ENCODE assay signal across 8 mouse cellular contexts in genomic region chr4:129251482-129252125, GRCm38 (mm10). TPM values are rescaled to one million over a fixed set of nuclear protein-coding genes. Genes with fewer than 3 reads are reported as not detected.
DNase-seq lines count a peak whose midpoint lies in the region; ATAC-seq lines count a peak whose summit lies in the region.

No protein-coding gene starts in this region.

- peaks cover 55% of the 10 kb centered on the region for H3K27me3 ChIP-seq in embryonic facial prominence, embryonic 12.5 days
- peaks cover 9% of the 10 kb centered on the region; the same call in 1 of the 2 replicates for H3K27me3 ChIP-seq in kidney, embryonic 16.5 days (ENCODE audit: insufficient read depth, low read length)
- peaks cover 53% of the 10 kb centered on the region for H3K27me3 ChIP-seq in midbrain, embryonic 12.5 days

- peak; percentile 73 to 83 for DNase-seq in adrenal gland, adult (ENCODE audit: inconsistent age in 2 of 2, low spot score in 1 of 2)
- no peak for DNase-seq in adrenal gland, adult 18-20 months (ENCODE audit: low spot score in 2 of 2)
- DNase-seq in right cerebral cortex, postnatal 36 days (ENCODE audit: low spot score in 2 of 2): no peak
- no peak for DNase-seq in cerebellum, postnatal 4 days (ENCODE audit: low spot score in 2 of 2)
- DNase-seq in gastrocnemius, postnatal 36 days: no peak

- no peak overlapping the region for H3K9ac ChIP-seq in embryonic facial prominence, embryonic 12.5 days
- H3K9ac ChIP-seq in kidney, embryonic 16.5 days (replicated peaks; ENCODE audit: low read length): peak overlapping the region; percentile 57
- no peak overlapping the region for H3K9ac ChIP-seq in midbrain, embryonic 12.5 days (replicated peaks)

- no peak overlapping the region for H3K4me3 ChIP-seq in embryonic facial prominence, embryonic 12.5 days
- peak overlapping the region; percentile 14; the same call in 1 of the 2 replicates for H3K4me3 ChIP-seq in kidney, embryonic 16.5 days (ENCODE audit: low read length)
- H3K4me3 ChIP-seq in midbrain, embryonic 12.5 days: no peak overlapping the region

- H3K36me3 ChIP-seq in embryonic facial prominence, embryonic 12.5 days: no peaks in the 10 kb centered on the region
- H3K36me3 ChIP-seq in kidney, embryonic 16.5 days (ENCODE audit: insufficient read depth, low read length): no peaks in the 10 kb centered on the region
- H3K36me3 ChIP-seq in midbrain, embryonic 12.5 days: no peaks in the 10 kb centered on the region

- no peak for ATAC-seq in embryonic facial prominence, embryonic 12.5 days (ENCODE audit: insufficient number of reproducible peaks, insufficient read depth, low FRiP score, low TSS enrichment)
- ATAC-seq in kidney, embryonic 16.5 days (ENCODE audit: low FRiP score, low TSS enrichment): peak; percentile 65
- ATAC-seq in midbrain, embryonic 12.5 days (ENCODE audit: low FRiP score, low read depth): peak; percentile 72

- peaks cover 15% of the 10 kb centered on the region for H3K4me1 ChIP-seq in embryonic facial prominence, embryonic 12.5 days
- H3K4me1 ChIP-seq in kidney, embryonic 16.5 days (ENCODE audit: insufficient read depth, low read length): peaks cover 44% of the 10 kb centered on the region
- peaks cover 35% of the 10 kb centered on the region for H3K4me1 ChIP-seq in midbrain, embryonic 12.5 days

- 9% methylated on average over 15 of the region's 15 CpGs for WGBS in embryonic facial prominence, embryonic 12.5 days
- 8% methylated on average over 15 of the region's 15 CpGs for WGBS in kidney, embryonic 16.5 days
- 2% methylated on average over 15 of the region's 15 CpGs for WGBS in midbrain, embryonic 12.5 days

- H3K4me2 ChIP-seq in embryonic facial prominence, embryonic 12.5 days (replicated peaks): peak overlapping the region; percentile 28
- peak overlapping the region; percentile 24 for H3K4me2 ChIP-seq in kidney, embryonic 16.5 days (replicated peaks; ENCODE audit: low read depth, low read length)
- peak overlapping the region; percentile 35 for H3K4me2 ChIP-seq in midbrain, embryonic 12.5 days (replicated peaks)

- intact Hi-C loops in gastrocnemius, postnatal 36 days (cut with DNase I): no loop called here

- no peaks in the 10 kb centered on the region for H3K9me3 ChIP-seq in embryonic facial prominence, embryonic 12.5 days
- H3K9me3 ChIP-seq in kidney, embryonic 16.5 days (ENCODE audit: low read length): no peaks in the 10 kb centered on the region
- no peaks in the 10 kb centered on the region for H3K9me3 ChIP-seq in midbrain, embryonic 12.5 days

- no peak overlapping the region for H3K27ac ChIP-seq in embryonic facial prominence, embryonic 12.5 days
- peak overlapping the region; percentile 91 for H3K27ac ChIP-seq in kidney, embryonic 16.5 days (ENCODE audit: low read length)
- H3K27ac ChIP-seq in midbrain, embryonic 12.5 days (replicated peaks): peak overlapping the region; percentile 54; the same call in 1 of the 2 replicates

RNA-seq across cellular contexts. Expression of gene C77080, which starts 9.6 kb away (rescaled TPM):
- 10 to 100 TPM; 18.1 to 22.1 TPM for total RNA-seq in adrenal gland, adult 18-20 months (2021)
- polyA plus RNA-seq in embryonic facial prominence, embryonic 12.5 days (2016; fragmentation: Nextera tagmentation; extraction: Ambion mirVana): 5.2 and 5.6 TPM in 2 replicates
- polyA plus RNA-seq in kidney, embryonic 16.5 days (2015; fragmentation: Nextera tagmentation; extraction: Ambion mirVana): 9.3 and 10.4 TPM in 2 replicates
- 5.2 and 6.3 TPM in 2 replicates for polyA plus RNA-seq in midbrain, embryonic 12.5 days (2016; fragmentation: Nextera tagmentation; extraction: Ambion mirVana)
- 1 to 10 TPM; 1.7 to 1.9 TPM for total RNA-seq in gastrocnemius, postnatal 36 days (2021)

RNA-seq across cellular contexts. Expression of gene Sync, which starts 35.8 kb away (rescaled TPM):
- 1 to 10 TPM in 1 of 2 experiments, under 1 TPM in 1; 0.76 to 1.5 TPM for total RNA-seq in adrenal gland, adult 18-20 months (2021)
- 1.1 and 1.2 TPM in 2 replicates for polyA plus RNA-seq in embryonic facial prominence, embryonic 12.5 days (2016; fragmentation: Nextera tagmentation; extraction: Ambion mirVana)
- 1.2 and 1.3 TPM in 2 replicates for polyA plus RNA-seq in kidney, embryonic 16.5 days (2015; fragmentation: Nextera tagmentation; extraction: Ambion mirVana)
- 0.62 and 0.66 TPM in 2 replicates for polyA plus RNA-seq in midbrain, embryonic 12.5 days (2016; fragmentation: Nextera tagmentation; extraction: Ambion mirVana)
- total RNA-seq in gastrocnemius, postnatal 36 days (2021): 10 to 100 TPM; 38.3 to 44.9 TPM

Comparison
In these comparisons a context has a peak if more than half of its experiments do, and no peak if none do; other contexts are left out.
1. DNase-seq: peak in adrenal gland, adult (2 of 2); none in adrenal gland, adult 18-20 months (0 of 2), right cerebral cortex, postnatal 36 days (0 of 2), cerebellum, postnatal 4 days (0 of 2) and gastrocnemius, postnatal 36 days (0 of 2).
2. Peak in every context shown above with its lines, with median percentiles within 50 percentile points of each other: H3K4me2 ChIP-seq.